Mouse (Mus musculus) midbrain, embryonic 11.5 days (tissue): ENCODE measurements around the gene Ddx20. TPM values are rescaled to one million over a fixed set of nuclear protein-coding genes. Genes with fewer than 3 reads are reported as not detected.
"Not testable (repeated sequence)": the region's sequence is repeated elsewhere in the genome, so short reads cannot be mapped to it uniquely, and the experiment has no call there.

ENCODE experiments used
- ATAC-seq: fragments of 200-750 bp; cut with Nextera tagmentation; 2 replicates; pipeline ENCODE4 v1.8.0; 2017; ENCODE audit warnings: moderate TSS enrichment, moderate library complexity; ENCODE audit not compliant: low FRiP score
- DNase-seq: peaks from one replicate; pipeline ENCODE4 v3.0.0; 2015; ENCODE audit warnings: low spot score; ENCODE audit errors: missing footprints
- H3K27ac ChIP-seq: fragments of 300-500 bp; sonication (generic); 2 replicates; pipeline ENCODE4 v1.5.1; 2014; ENCODE audit warnings: low read depth, low read length
- H3K27me3 ChIP-seq: fragments of 300-500 bp; sonication (generic); 2 replicates; pipeline ENCODE4 v1.6.1; 2014; ENCODE audit warnings: mild to moderate bottlenecking, low read length, moderate library complexity, mixed read lengths; ENCODE audit not compliant: control insufficient read depth, insufficient read depth
- H3K36me3 ChIP-seq: fragments of 300-500 bp; sonication (generic); 2 replicates; pipeline ENCODE4 v1.6.1; 2014; ENCODE audit warnings: mild to moderate bottlenecking, low read length, moderate library complexity, mixed read lengths; ENCODE audit not compliant: control insufficient read depth, insufficient read depth
- H3K4me1 ChIP-seq: fragments of 300-500 bp; sonication (generic); 2 replicates; pipeline ENCODE4 v1.6.1; 2014; ENCODE audit warnings: low read length; ENCODE audit not compliant: control insufficient read depth, insufficient read depth
- H3K4me2 ChIP-seq: fragments of 300-500 bp; sonication (generic); 2 replicates; pipeline ENCODE4 v1.6.1; 2014; ENCODE audit warnings: mild to moderate bottlenecking, moderate library complexity
- H3K4me3 ChIP-seq: fragments of 300-500 bp; sonication (generic); 2 replicates; pipeline ENCODE4 v1.5.1; 2014; ENCODE audit warnings: low read depth, low read length
- H3K9ac ChIP-seq: fragments of 300-500 bp; sonication (generic); 2 replicates; pipeline ENCODE4 v1.6.1; 2014; ENCODE audit warnings: low read length
- H3K9me3 ChIP-seq: fragments of 300-500 bp; sonication (generic); 2 replicates; pipeline ENCODE4 v1.6.1; 2016; ENCODE audit warnings: low read length; ENCODE audit not compliant: control insufficient read depth
- WGBS: fragments of 180-500 bp; shearing (Covaris S2); extraction: QIAGEN DNeasy Blood & Tissue Kit; methylation state at CpG from one replicate; pipeline ENCODE4 v1.1.7; 2014; 5-methylcytosine and 5-hydroxymethylcytosine counted together
- polyA plus RNA-seq: library from polyadenylated mRNA; unstranded; fragments of >200 nt; fragmentation: Nextera tagmentation; extraction: Ambion mirVana; gene quantifications from 2 replicates; pipeline ENCODE4 v1.2.1, GENCODE M21; 2014

Gene Ddx20
- polyA plus RNA-seq, 1 experiment from 2014 or later, result 46.3 TPM

- H3K27me3 ChIP-seq, ATAC-seq: not testable (repeated sequence)
- H3K4me1 ChIP-seq, result peaks cover 12% of the 10 kb centered on the region
Measured at GRCm38 (mm10) chr3:105700786-105701185, 13.4 kb upstream of the Ddx20 start.

DNA sequence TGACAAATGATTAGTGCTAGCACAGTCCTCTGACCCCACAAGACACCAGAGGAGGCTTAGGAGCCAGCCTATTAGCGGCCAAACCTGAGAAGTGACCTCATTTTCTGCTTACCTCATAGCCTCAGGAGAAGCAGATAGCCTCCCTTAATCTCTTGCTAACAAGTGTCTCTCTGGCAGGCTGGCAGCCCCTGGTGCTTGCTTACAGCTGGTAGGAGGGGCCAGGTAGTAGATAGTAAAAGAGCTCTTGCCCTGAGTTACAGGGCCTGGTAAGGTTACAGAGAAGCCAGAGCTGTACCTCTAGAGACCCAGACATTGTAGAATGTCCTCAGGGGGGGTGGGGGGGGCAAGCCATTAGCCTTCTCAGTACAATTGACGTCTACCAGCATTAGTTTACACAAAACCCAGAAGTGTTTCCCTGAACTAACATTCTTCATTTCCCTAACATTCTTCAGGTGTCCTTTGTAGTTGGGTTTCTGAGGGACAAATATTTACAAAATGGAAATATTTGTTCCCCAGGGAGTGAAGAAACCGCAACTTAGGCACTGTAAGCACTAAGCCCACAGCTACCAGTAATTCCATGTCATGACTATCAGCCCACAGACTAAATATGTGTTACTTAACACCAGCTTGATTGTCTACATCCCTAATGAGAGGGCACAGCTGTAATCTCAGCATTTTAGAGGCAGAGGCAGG, 12.0 kb upstream of the Ddx20 start:
- Histone ChIP-seq H3K4me3 (no peak overlapping the region), H3K27me3 (peaks cover 7% of the 10 kb centered on the region; the same call in 1 of the 2 replicates), H3K9ac (no peak overlapping the region), H3K36me3 (no peaks in the 10 kb centered on the region), H3K9me3 (no peaks in the 10 kb centered on the region), H3K4me2 (no peak overlapping the region), H3K27ac (no peak overlapping the region), H3K4me1 (peaks cover 20% of the 10 kb centered on the region)
- no peak for ATAC-seq
- DNase-seq, result no peak
- WGBS, result 53% methylated on average over 3 of the region's 3 CpGs

More at GRCm38 (mm10) chr3:105700786-105701185, 13.4 kb upstream of the Ddx20 start:
- H3K27ac ChIP-seq, DNase-seq, H3K4me2 ChIP-seq, H3K9ac ChIP-seq, H3K36me3 ChIP-seq, H3K4me3 ChIP-seq, H3K9me3 ChIP-seq: not testable (repeated sequence)
- WGBS, result 42% methylated on average over 1 of the region's 1 CpGs

- H3K27ac ChIP-seq, result no peak overlapping the region
- H3K4me2 ChIP-seq, result no peak overlapping the region
- WGBS, result 96% methylated on average over 1 of the region's 1 CpGs
- DNase-seq, result no peak
- H3K9me3 ChIP-seq, result no peaks in the 10 kb centered on the region
- H3K4me3 ChIP-seq, result no peak overlapping the region
- ATAC-seq, result no peak
- H3K9ac ChIP-seq, result no peak overlapping the region
- H3K27me3 ChIP-seq, result peaks cover 4% of the 10 kb centered on the region; the same call in 1 of the 2 replicates
- H3K36me3 ChIP-seq, result no peaks in the 10 kb centered on the region
- peaks cover 21% of the 10 kb centered on the region for H3K4me1 ChIP-seq
Measured at GRCm38 (mm10) chr3:105698311-105698710, 10.9 kb upstream of the Ddx20 start.

- H3K4me1 ChIP-seq, result peaks cover 21% of the 10 kb centered on the region
Measured at GRCm38 (mm10) chr3:105697148-105697441, 9.7 kb upstream of the Ddx20 start.

GRCm38 (mm10) chr3:105696387-105697147, 9.2 kb upstream of the Ddx20 start:
- WGBS, result 61% methylated on average over 17 of the region's 17 CpGs
- H3K4me3 ChIP-seq, result no peak overlapping the region; the same call in 1 of the 2 replicates
- H3K36me3 ChIP-seq, result no peaks in the 10 kb centered on the region
- H3K27me3 ChIP-seq, result no peaks in the 10 kb centered on the region
- DNase-seq (peak; percentile 92), ATAC-seq (no peak)
- peaks cover 21% of the 10 kb centered on the region for H3K4me1 ChIP-seq
- H3K4me2 ChIP-seq, result peak overlapping the region; percentile 19
- H3K27ac ChIP-seq, result 0 out of 2 replicates have a peak overlapping the region, but pooled peaks have one; percentile 30
- H3K9me3 ChIP-seq, result no peaks in the 10 kb centered on the region
- H3K9ac ChIP-seq, result peak overlapping the region; percentile 39; the same call in 1 of the 2 replicates

More at GRCm38 (mm10) chr3:105697148-105697441, 9.7 kb upstream of the Ddx20 start:
- H3K27ac ChIP-seq, result no peak overlapping the region
- no peaks in the 10 kb centered on the region for H3K9me3 ChIP-seq
- H3K36me3 ChIP-seq, result no peaks in the 10 kb centered on the region
- no peak overlapping the region for H3K9ac ChIP-seq
- ATAC-seq (no peak), DNase-seq (no peak)
- 73% methylated on average over 5 of the region's 5 CpGs for WGBS
- H3K4me2 ChIP-seq, result no peak overlapping the region
- no peaks in the 10 kb centered on the region for H3K27me3 ChIP-seq
- no peak overlapping the region for H3K4me3 ChIP-seq

- ATAC-seq (peak; percentile 91), DNase-seq (peak; percentile 91)
- H3K4me1 ChIP-seq, result peaks cover 21% of the 10 kb centered on the region
- H3K27ac ChIP-seq, result peak overlapping the region; percentile 79
- no peaks in the 10 kb centered on the region for H3K36me3 ChIP-seq
- peak overlapping the region; percentile 19 for H3K4me2 ChIP-seq
- H3K4me3 ChIP-seq, result no peak overlapping the region; the same call in 1 of the 2 replicates
- H3K27me3 ChIP-seq, result no peaks in the 10 kb centered on the region
- H3K9me3 ChIP-seq, result no peaks in the 10 kb centered on the region
- peak overlapping the region; percentile 39 for H3K9ac ChIP-seq
- 21% methylated on average over 20 of the region's 20 CpGs for WGBS
Measured at GRCm38 (mm10) chr3:105695476-105696386, 8.4 kb upstream of the Ddx20 start.

DNA sequence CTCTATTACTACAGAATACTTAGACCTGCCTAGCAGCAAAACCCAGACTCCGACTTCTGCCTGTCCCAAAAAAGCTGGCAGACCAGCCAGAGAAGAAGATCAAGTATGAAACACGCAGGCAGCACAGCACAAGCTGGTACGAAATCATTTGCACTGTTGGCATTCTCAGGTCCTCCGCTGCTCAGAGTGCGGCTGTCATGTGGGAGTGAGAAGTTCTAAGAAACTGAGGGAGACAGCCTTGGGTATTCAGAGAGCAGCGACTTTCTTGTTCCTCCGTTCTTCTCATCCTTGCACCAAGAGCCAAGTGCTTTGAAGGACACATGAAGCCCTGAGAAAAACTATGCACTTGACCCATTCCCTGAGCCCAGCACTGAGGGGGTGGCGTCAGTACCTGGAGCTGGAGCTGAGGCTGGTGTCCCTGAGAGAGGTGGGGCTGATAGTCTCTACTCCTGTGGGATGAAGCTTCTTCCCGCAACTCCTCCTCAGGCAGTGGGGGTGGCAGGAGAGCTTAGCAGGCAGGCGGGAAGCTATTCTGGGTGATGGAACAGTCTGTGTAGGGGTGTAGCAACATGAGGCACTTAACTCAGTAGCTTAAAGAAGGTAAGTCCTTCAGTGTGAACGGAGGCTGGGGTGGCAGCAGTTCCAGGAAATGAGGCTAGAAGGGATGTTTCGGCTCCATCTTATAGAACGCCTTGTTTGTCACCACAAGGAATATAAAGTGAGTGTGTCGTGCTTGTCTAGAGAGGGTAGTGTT, 6.1 kb upstream of the Ddx20 start:
- Histone ChIP-seq H3K36me3 (no peaks in the 10 kb centered on the region), H3K27me3 (no peaks in the 10 kb centered on the region), H3K9ac (no peak overlapping the region), H3K4me1 (peaks cover 21% of the 10 kb centered on the region), H3K27ac (no peak overlapping the region), H3K9me3 (no peaks in the 10 kb centered on the region), H3K4me2 (no peak overlapping the region), H3K4me3 (no peak overlapping the region)
- no peak for DNase-seq
- 79% methylated on average over 14 of the region's 14 CpGs for WGBS
- ATAC-seq, result no peak

- H3K9ac ChIP-seq, result no peak overlapping the region
- ATAC-seq (no peak), DNase-seq (no peak)
- H3K4me3 ChIP-seq, result no peak overlapping the region
- no peaks in the 10 kb centered on the region for H3K27me3 ChIP-seq
- peak overlapping the region; percentile 74; the same call in 1 of the 2 replicates for H3K4me2 ChIP-seq
- no peaks in the 10 kb centered on the region for H3K9me3 ChIP-seq
- H3K4me1 ChIP-seq, result peaks cover 8% of the 10 kb centered on the region; the same call in 1 of the 2 replicates
- no peak overlapping the region for H3K27ac ChIP-seq
- 92% methylated on average over 2 of the region's 2 CpGs for WGBS
- peaks cover 4% of the 10 kb centered on the region; the same call in 1 of the 2 replicates for H3K36me3 ChIP-seq
Measured at GRCm38 (mm10) chr3:105688536-105688935, 1.2 kb upstream of the Ddx20 start.
